Mouse (Mus musculus) intestine, embryonic 16.5 days (tissue): ENCODE measurements around the gene Map3k20. TPM values are rescaled to one million over a fixed set of nuclear protein-coding genes. Genes with fewer than 3 reads are reported as not detected.

Source experiments
- ATAC-seq: fragments of 200-750 bp; cut with Nextera tagmentation; 2 replicates; pipeline ENCODE4 v1.8.0; 2017; ENCODE audit warnings: moderate TSS enrichment, moderate library complexity
- H3K27ac ChIP-seq: fragments of 300-500 bp; sonication (generic); 2 replicates; pipeline ENCODE4 v1.5.1; 2014; ENCODE audit warnings: mild to moderate bottlenecking, low read length
- H3K27me3 ChIP-seq: fragments of 300-500 bp; sonication (generic); replicated peaks from 2 replicates; pipeline ENCODE4 v1.6.1; 2014; ENCODE audit warnings: low read length, control low read depth, mixed read lengths; ENCODE audit not compliant: control insufficient read depth, insufficient read depth
- H3K36me3 ChIP-seq: fragments of 300-500 bp; sonication (generic); 2 replicates; pipeline ENCODE4 v1.6.1; 2014; ENCODE audit warnings: low read length, control low read depth; ENCODE audit not compliant: control insufficient read depth, insufficient read depth
- H3K4me1 ChIP-seq: fragments of 300-500 bp; sonication (generic); 2 replicates; pipeline ENCODE4 v1.6.1; 2014; ENCODE audit warnings: low read length, control low read depth, mixed read lengths; ENCODE audit not compliant: control insufficient read depth, insufficient read depth
- H3K4me2 ChIP-seq: fragments of 300-500 bp; sonication (generic); 2 replicates; pipeline ENCODE4 v1.6.1; 2014; ENCODE audit warnings: low read depth, low read length, control low read depth
- H3K4me3 ChIP-seq: fragments of 300-500 bp; sonication (generic); 2 replicates; pipeline ENCODE4 v1.5.1; 2014; ENCODE audit warnings: mild to moderate bottlenecking, low read length
- H3K9ac ChIP-seq: fragments of 300-500 bp; sonication (generic); 2 replicates; pipeline ENCODE4 v1.6.1; 2014; ENCODE audit warnings: low read depth, low read length
- H3K9me3 ChIP-seq: fragments of 300-500 bp; sonication (generic); 2 replicates; pipeline ENCODE4 v1.6.1; 2016; ENCODE audit warnings: low read length, control low read depth; ENCODE audit not compliant: control insufficient read depth
- WGBS: fragments of 180-500 bp; shearing (Covaris S2); extraction: QIAGEN DNeasy Blood & Tissue Kit; methylation state at CpG from one replicate; pipeline ENCODE4 v1.1.7; 2014; 5-methylcytosine and 5-hydroxymethylcytosine counted together
- polyA plus RNA-seq: library from polyadenylated mRNA; unstranded; fragments of >200 nt; fragmentation: Nextera tagmentation; extraction: Ambion mirVana; gene quantifications from 2 replicates; pipeline ENCODE4 v1.2.1, GENCODE M21; 2015

Map3k20 gene
- polyA plus RNA-seq, 1 experiment from 2014 or later = 13.8 TPM

DNA sequence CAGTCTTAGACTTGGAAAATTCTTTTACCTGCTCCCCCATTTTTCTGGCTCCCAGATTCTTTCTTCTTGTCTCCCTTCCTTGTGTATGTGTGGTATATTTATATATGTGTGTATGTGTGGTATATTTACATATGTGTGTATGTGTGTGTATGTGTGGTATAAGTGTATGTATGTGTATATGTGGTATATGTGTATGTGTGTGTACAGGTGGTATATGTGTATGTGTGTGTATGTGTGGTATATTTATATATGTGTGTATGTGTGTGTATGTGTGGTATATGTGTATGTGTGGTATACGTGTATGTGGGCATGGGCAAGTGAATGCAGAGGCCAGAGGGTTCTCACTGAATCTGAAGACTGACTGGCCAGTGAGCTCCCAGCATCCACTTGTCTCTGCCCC lies 5.7 kb downstream of the Map3k20 start:
- Histone ChIP-seq H3K36me3 (no peaks in the 10 kb centered on the region), H3K27me3 (no peaks in the 10 kb centered on the region), H3K4me2 (no peak overlapping the region), H3K9ac (no peak overlapping the region), H3K9me3 (no peaks in the 10 kb centered on the region), H3K27ac (no peak overlapping the region), H3K4me1 (peaks cover 19% of the 10 kb centered on the region), H3K4me3 (no peak overlapping the region)
- ATAC-seq = no peak
- 91% methylated on average over 1 of the region's 1 CpGs for WGBS

DNA sequence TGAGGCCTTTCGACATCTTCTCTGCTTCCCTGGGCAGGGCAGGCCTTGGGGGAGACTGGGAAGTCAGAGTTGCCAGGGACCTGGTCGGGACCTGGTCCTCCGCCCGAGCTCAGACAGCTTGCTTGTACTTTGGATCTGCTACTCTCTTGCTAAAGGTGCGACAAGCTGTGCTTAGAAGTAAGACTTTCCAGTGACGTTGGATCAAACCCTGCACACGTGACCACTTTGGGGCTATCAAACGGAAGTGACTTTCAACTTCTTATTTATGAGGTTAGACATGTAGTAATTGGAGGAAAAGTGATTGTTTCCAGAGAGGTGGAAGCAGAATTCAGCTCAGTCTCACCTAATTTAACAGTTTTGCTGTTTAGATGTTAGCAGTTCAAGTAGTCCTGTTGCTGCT lies 7.1 kb downstream of the Map3k20 start:
- Histone ChIP-seq H3K27ac (no peak overlapping the region), H3K9ac (no peak overlapping the region)

GRCm38 (mm10) chr2:72294994-72295393 lies 9.6 kb downstream of the Map3k20 start:
- ATAC-seq = no peak
- H3K9me3 ChIP-seq = no peaks in the 10 kb centered on the region
- no peak overlapping the region for H3K4me3 ChIP-seq
- H3K4me1 ChIP-seq = peaks cover 10% of the 10 kb centered on the region
- no peak overlapping the region for H3K4me2 ChIP-seq
- no peak overlapping the region for H3K27ac ChIP-seq
- H3K9ac ChIP-seq = no peak overlapping the region
- WGBS = 87% methylated on average over 6 of the region's 6 CpGs
- 0 out of 2 replicates have a peak, but pooled peaks cover 3% of the 10 kb centered on the region for H3K36me3 ChIP-seq
- no peaks in the 10 kb centered on the region for H3K27me3 ChIP-seq

More for the DNA sequence above, 7.1 kb downstream of the Map3k20 start:
- Histone ChIP-seq H3K4me3 (no peak overlapping the region), H3K4me1 (peaks cover 21% of the 10 kb centered on the region), H3K36me3 (no peaks in the 10 kb centered on the region), H3K4me2 (no peak overlapping the region), H3K27me3 (no peaks in the 10 kb centered on the region), H3K9me3 (no peaks in the 10 kb centered on the region)
- no peak for ATAC-seq
- 84% methylated on average over 8 of the region's 8 CpGs for WGBS

GRCm38 (mm10) chr2:72296984-72297715 lies 11.7 kb downstream of the Map3k20 start:
- ATAC-seq = 0 out of 2 replicates have a peak, but pooled peaks have one; percentile 5
- no peak overlapping the region for H3K4me3 ChIP-seq
- peaks cover 10% of the 10 kb centered on the region for H3K4me1 ChIP-seq
- H3K9ac ChIP-seq = peak overlapping the region; percentile 53; the same call in 1 of the 2 replicates
- 0 out of 2 replicates have a peak, but pooled peaks cover 3% of the 10 kb centered on the region for H3K36me3 ChIP-seq
- H3K9me3 ChIP-seq = no peaks in the 10 kb centered on the region
- 0 out of 2 replicates have a peak overlapping the region, but pooled peaks have one; percentile 35 for H3K4me2 ChIP-seq
- H3K27me3 ChIP-seq = no peaks in the 10 kb centered on the region
- 81% methylated on average over 10 of the region's 10 CpGs for WGBS
- peak overlapping the region; percentile 54 for H3K27ac ChIP-seq

DNA sequence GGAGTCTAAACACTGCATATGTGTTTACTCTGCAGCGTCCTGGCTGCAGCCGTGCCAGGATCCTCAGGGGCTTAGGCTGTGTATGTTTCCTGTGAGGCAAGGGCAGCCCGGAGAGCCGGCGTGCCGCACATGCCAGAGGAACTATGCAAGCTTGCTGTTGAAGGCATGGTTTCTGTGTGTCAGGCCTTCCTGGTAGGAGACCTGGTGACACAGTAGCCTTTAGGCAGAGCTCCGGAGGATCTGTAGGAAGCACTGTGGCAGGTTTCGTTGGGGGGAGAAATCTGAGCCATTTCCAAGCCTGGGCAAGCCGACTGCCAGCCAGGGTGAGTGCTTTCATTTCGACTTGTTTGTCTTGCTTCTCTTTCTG lies 12.3 kb downstream of the Map3k20 start:
- peak overlapping the region; percentile 53; the same call in 1 of the 2 replicates for H3K9ac ChIP-seq
- peak; percentile 53 for ATAC-seq

GRCm38 (mm10) chr2:72298406-72298805 lies 13.0 kb downstream of the Map3k20 start:
- no peak overlapping the region for H3K9ac ChIP-seq
- no peaks in the 10 kb centered on the region for H3K27me3 ChIP-seq
- WGBS = 66% methylated on average over 4 of the region's 4 CpGs
- H3K36me3 ChIP-seq = 0 out of 2 replicates have a peak, but pooled peaks cover 3% of the 10 kb centered on the region
- no peak overlapping the region for H3K4me3 ChIP-seq
- ATAC-seq = no peak
- 0 out of 2 replicates have a peak overlapping the region, but pooled peaks have one; percentile 54 for H3K27ac ChIP-seq
- no peaks in the 10 kb centered on the region for H3K9me3 ChIP-seq
- H3K4me2 ChIP-seq = no peak overlapping the region
- peaks cover 12% of the 10 kb centered on the region for H3K4me1 ChIP-seq

More for the DNA sequence above, 12.3 kb downstream of the Map3k20 start:
- WGBS = 52% methylated on average over 10 of the region's 10 CpGs
- Histone ChIP-seq H3K4me3 (no peak overlapping the region), H3K36me3 (0 out of 2 replicates have a peak, but pooled peaks cover 3% of the 10 kb centered on the region), H3K4me2 (peak overlapping the region; percentile 35; the same call in 1 of the 2 replicates), H3K27ac (peak overlapping the region; percentile 54), H3K9me3 (no peaks in the 10 kb centered on the region), H3K27me3 (no peaks in the 10 kb centered on the region), H3K4me1 (peaks cover 10% of the 10 kb centered on the region)

GRCm38 (mm10) chr2:72301194-72301916 lies 15.9 kb downstream of the Map3k20 start:
- Histone ChIP-seq H3K27ac (no peak overlapping the region), H3K27me3 (no peaks in the 10 kb centered on the region), H3K4me2 (no peak overlapping the region), H3K4me3 (no peak overlapping the region), H3K36me3 (0 out of 2 replicates have a peak, but pooled peaks cover 3% of the 10 kb centered on the region), H3K9ac (no peak overlapping the region), H3K4me1 (peaks cover 12% of the 10 kb centered on the region), H3K9me3 (no peaks in the 10 kb centered on the region)
- ATAC-seq = no peak
- 76% methylated on average over 9 of the region's 9 CpGs for WGBS

DNA sequence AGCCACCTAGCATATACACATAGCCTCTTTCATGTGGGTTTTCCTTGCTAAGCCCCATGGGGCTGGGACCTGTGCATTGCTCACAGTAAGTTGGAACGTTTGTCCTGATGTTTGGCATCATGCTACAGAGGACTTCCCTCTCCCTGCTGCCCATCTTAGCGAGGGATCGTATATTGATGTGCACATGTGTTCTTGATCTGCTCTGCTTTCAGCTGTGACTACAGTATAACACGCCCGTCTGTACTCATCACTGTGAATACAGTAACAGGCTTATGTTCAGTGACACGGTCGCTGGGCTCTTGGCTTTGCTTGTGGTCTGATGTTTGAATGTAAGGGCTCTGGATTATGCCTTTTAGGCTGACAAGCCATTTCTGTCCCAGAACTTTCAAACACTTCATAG lies 20.3 kb downstream of the Map3k20 start:
- WGBS = 87% methylated on average over 7 of the region's 7 CpGs
- H3K27me3 ChIP-seq = no peaks in the 10 kb centered on the region
- ATAC-seq = no peak
- peaks cover 5% of the 10 kb centered on the region; the same call in 1 of the 2 replicates for H3K4me1 ChIP-seq
- no peak overlapping the region for H3K27ac ChIP-seq
- H3K36me3 ChIP-seq = no peaks in the 10 kb centered on the region
- H3K9me3 ChIP-seq = no peaks in the 10 kb centered on the region
- H3K4me3 ChIP-seq = no peak overlapping the region
- H3K9ac ChIP-seq = no peak overlapping the region
- no peak overlapping the region for H3K4me2 ChIP-seq

DNA sequence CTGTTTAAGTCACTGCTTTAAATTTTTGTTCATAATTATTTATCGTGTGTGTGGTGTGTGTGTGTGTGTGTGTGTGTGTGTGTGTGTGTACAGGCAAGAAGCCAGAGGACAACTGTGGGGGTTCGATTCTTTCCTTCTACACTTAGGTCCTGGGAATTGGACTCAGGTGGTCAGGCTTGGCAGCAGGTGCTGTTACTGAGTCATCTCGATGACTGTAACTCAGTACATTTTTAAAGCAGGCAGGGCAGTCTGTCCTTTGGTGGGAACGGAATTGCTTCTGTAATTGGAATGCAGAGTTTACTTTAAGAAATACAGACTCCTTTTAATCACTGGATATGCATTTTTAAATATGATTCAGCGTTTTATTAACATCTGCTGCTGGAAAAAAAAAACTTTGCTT lies 22.9 kb downstream of the Map3k20 start:
- H3K36me3 ChIP-seq = no peaks in the 10 kb centered on the region
- 71% methylated on average over 5 of the region's 5 CpGs for WGBS
- no peak overlapping the region for H3K4me3 ChIP-seq
- no peaks in the 10 kb centered on the region for H3K27me3 ChIP-seq
- no peak overlapping the region for H3K4me2 ChIP-seq
- no peak overlapping the region for H3K9ac ChIP-seq
- peaks cover 6% of the 10 kb centered on the region for H3K4me1 ChIP-seq
- no peaks in the 10 kb centered on the region for H3K9me3 ChIP-seq
- ATAC-seq = no peak
- no peak overlapping the region for H3K27ac ChIP-seq
